Mouse (Mus musculus) adrenal gland, postnatal 10 days (tissue): ENCODE results near the gene Phrf1. TPM values are rescaled to one million over a fixed set of nuclear protein-coding genes. Genes with fewer than 3 reads are reported as not detected.
A peak's percentile ranks its signal among the peaks of the same experiment; 100 is the strongest.

Source experiments
- DNase-seq: peaks from one replicate; pipeline ENCODE4 v3.0.0; 2021; ENCODE audit warnings: mixed read lengths
- microRNA-seq: library from miRNA; unstranded; fragments of <30 nt; microRNA quantifications from one replicate; pipeline ENCODE4 v1.2.0, GENCODE M21; 2021
- total RNA-seq, 2 experiments: library from RNA; stranded (reverse); gene quantifications; 2 replicates each; pipeline ENCODE4 v1.2.3; 2021

The Phrf1 gene
- total RNA-seq, 2 experiments from 2014 or later = 69.9 to 75.3 TPM

DNA sequence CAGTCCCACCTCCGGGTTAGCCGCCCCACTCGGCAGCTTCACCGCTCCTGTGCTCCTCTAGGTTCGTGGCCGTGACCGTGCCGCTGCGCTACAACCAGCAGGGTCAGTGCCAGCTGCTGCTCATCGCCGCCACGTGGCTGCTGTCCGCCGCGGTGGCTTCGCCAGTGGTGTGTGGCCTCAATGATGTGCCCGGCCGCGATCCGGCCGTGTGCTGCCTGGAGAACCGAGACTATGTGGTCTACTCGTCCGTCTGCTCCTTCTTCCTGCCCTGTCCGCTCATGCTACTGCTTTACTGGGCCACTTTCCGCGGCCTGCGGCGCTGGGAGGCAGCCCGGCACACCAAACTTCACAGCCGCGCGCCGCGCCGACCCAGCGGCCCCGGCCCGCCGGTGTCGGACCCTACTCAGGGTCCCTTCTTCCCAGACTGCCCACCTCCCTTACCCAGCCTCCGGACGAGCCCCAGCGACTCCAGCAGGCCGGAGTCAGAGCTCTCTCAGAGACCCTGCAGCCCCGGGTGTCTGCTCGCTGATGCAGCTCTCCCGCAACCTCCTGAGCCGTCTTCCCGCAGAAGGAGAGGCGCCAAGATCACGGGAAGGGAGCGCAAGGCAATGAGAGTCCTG, 65.4 kb downstream of the Phrf1 start:
- peak; percentile 61 for DNase-seq

DNA sequence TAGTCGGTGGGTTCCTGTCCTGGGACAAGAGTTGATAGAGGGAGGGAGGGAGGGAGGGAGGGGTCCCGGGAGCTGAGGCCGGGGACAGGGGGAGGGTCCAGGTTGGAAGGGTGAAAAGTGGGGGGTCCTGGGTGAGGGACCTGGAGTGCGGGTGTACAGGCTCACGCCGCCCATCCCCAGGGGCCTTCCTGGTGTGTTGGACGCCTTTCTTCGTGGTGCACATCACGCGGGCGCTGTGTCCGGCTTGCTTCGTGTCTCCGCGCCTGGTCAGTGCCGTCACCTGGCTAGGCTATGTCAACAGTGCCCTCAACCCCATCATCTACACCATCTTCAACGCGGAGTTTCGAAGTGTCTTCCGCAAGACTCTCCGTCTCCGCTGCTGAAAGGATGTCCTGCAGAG, 65.9 kb downstream of the Phrf1 start:
- DNase-seq = no peak

DNA sequence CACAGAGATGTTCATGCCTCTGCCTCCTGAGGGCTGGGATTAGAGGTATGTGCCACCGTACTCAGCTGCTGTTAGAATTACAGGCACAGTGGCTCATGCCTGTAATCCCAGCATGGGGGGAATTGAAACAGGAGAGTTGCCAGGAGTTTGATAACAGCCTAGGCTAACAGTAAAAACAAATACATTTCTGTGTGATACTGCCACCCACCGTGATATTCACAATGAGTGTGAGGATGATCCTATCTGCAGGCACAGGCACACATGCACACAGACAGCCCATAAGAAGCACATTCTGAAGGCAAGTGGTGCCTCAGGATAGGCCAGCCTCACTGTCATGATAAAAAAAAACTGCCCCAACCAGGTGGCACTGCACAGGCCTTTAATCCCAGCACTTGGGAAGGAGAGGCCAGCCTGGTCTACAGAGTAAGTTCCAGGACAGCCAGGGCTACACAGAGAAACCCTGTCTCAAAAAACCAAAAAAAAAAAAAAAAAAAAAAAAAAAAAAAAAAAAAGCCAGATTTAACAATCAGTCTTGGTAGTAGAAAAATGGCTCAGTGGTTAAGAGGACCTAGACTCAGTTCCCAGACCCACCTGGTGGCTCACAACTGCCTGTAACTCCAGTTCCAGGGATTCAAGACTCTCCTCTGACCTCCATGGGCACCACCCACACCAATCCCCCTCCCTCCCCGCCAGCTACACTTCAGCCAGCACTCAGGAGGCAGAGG, 69.5 kb downstream of the Phrf1 start:
- DNase-seq = no peak

DNA sequence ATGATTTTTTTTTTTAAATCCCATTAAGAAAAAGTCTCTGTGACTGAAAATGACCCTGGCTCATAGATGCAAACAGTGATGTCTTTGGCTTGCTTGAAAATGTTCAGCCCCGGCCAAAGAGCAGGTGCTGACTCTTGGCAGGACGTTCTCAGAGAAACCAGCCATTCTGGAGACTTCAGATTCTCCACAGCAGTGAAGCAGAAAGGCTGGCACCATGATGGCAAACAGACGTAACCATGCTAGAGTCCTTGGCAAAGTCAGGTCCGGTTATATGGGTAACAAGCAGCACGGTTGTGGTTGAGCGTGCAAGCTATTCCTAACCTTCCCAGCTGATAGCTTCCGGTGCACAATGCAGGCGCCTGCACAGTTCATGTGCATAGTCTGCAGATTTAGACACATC, 70.6 kb downstream of the Phrf1 start:
- DNase-seq = no peak

DNA sequence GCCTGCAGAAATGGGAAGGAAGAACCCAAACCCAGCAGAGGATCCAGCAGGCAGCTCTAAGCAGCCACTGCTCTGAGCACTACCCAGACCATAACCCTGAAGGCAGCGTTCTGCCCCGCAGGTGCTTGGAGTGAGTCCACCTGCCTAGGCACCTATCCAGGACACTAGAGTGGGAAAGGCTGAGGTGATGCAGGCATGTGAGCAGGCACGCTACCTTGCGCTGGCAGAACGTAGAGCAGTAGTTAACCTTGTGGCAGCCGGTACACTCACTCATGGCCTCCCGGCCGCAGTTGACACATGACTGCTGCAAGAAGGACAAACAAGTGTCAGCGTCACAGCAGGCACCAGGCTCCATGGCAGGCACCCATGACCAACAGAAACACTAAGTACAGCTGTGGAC, 72.8 kb downstream of the Phrf1 start:
- DNase-seq = peak; percentile 45

DNA sequence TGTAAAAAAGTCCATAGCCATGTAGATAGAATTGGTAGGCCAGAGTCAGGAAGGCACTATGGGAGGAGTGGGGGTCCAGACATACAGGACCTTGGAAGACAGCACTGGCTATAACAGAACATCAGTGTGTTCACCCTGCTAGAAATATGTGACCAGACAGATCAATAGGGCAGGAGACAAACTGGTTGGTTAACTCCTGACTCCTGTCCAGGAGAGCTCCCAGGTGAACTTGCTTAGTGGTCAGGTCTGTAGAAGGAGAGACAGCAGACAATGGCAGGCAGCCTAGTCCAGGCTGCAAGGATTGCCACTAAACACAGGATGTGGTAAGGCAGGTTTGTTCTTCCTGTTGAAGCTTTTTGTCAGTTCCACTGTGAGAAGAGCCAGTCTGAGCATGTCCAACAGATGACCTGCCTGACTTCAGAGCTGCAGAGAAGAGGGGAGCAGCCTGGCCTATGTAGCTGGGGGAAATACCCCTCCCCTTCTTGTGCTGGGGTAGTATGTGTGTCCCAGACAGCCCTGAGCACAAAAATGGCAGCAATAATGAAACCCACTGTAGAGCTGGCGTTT, 74.2 kb downstream of the Phrf1 start:
- DNase-seq = no peak

DNA sequence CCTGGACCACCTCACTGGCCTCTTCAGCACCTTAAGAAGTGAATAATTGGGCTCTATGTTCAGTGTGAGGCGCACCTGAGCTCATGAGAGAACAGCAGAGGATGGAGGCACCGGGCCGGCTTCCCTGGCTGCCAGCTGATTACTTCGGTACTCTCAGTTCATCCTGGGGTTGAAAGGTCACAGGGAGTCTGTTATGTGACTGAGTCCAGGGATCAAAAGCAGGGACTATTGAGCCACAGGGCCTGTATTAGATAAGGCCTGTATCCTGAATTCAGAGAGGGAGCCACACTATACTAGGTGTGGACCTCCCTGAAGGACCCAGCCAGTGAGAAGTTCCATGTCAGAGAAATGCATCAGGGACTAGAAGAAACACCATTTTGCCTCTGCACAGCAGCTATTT, 76.0 kb downstream of the Phrf1 start:
- no peak for DNase-seq

Small RNAs within 50 kb of the gene (microRNA-seq; reads per million reads assigned to microRNA genes)
- 437 reads per million, percentile 64 among the genes with 10 or more reads in this experiment for gene Mir210

Other genes starting within 250 kb of the Phrf1 start
- gene Ifitm3, start 218.0 kb upstream of the Phrf1 start, total RNA-seq = 100 to 1,000 TPM; 131 to 136 TPM
- gene Ifitm6, start 210.9 kb upstream of the Phrf1 start, total RNA-seq = 1 to 10 TPM; 1.7 to 3.2 TPM
- not detected for gene Gm17387, start 199.7 kb upstream of the Phrf1 start, total RNA-seq
- 1 to 10 TPM; 2.0 to 5.1 TPM for gene B4galnt4, start 167.7 kb upstream of the Phrf1 start, total RNA-seq
- gene Pkp3, start 150.6 kb upstream of the Phrf1 start, total RNA-seq = 1 to 10 TPM in 1 of 2 experiments, under 1 TPM in 1; 0.94 to 1.5 TPM
- 10 to 100 TPM in 1 of 2 experiments, 1 to 10 TPM in 1; 8.3 to 10.6 TPM for gene Sigirr, start 128.2 kb upstream of the Phrf1 start, total RNA-seq
- under 1 TPM; 0.33 to 0.42 TPM for gene Ano9, start 111.0 kb upstream of the Phrf1 start, total RNA-seq
- gene Ptdss2, start 106.4 kb upstream of the Phrf1 start, total RNA-seq = 10 to 100 TPM; 51.0 to 57.2 TPM
- 100 to 1,000 TPM; 150 to 155 TPM for gene Rnh1, start 55.9 kb upstream of the Phrf1 start, total RNA-seq
- gene Hras, start 34.8 kb upstream of the Phrf1 start, total RNA-seq = 10 to 100 TPM; 87.8 to 91.9 TPM
- gene Lrrc56, start 34.6 kb upstream of the Phrf1 start, total RNA-seq = 1 to 10 TPM; 6.8 to 8.6 TPM
- gene Lmntd2, start 14.7 kb upstream of the Phrf1 start, total RNA-seq = under 1 TPM; 0.27 to 0.55 TPM
- 1 to 10 TPM; 6.5 to 7.8 TPM for gene Rassf7, start 12.9 kb upstream of the Phrf1 start, total RNA-seq
- 1 to 10 TPM; 3.7 to 4.8 TPM for gene Irf7, start 37.7 kb downstream of the Phrf1 start, total RNA-seq
- gene Cdhr5, start 48.0 kb downstream of the Phrf1 start, total RNA-seq = 1 to 10 TPM; 5.6 to 6.9 TPM
- gene Sct, start 50.3 kb downstream of the Phrf1 start, total RNA-seq = 1 to 10 TPM; 2.8 to 3.2 TPM
- under 1 TPM in 1 of 2 experiments, not detected in 1; 0.36 TPM for gene Drd4, start 63.2 kb downstream of the Phrf1 start, total RNA-seq
- gene Deaf1, start 98.9 kb downstream of the Phrf1 start, total RNA-seq = 10 to 100 TPM; 39.9 to 59.2 TPM
- 10 to 100 TPM; 22.1 to 31.6 TPM for gene Tmem80, start 99.0 kb downstream of the Phrf1 start, total RNA-seq
- gene Eps8l2, start 110.1 kb downstream of the Phrf1 start, total RNA-seq = 1 to 10 TPM; 4.6 to 7.1 TPM
- 100 to 1,000 TPM; 466 to 479 TPM for gene Taldo1, start 163.4 kb downstream of the Phrf1 start, total RNA-seq
- 10 to 100 TPM; 26.2 to 39.2 TPM for gene Gatd1, start 185.4 kb downstream of the Phrf1 start, total RNA-seq
- 1 to 10 TPM; 2.5 to 6.4 TPM for gene Cend1, start 200.7 kb downstream of the Phrf1 start, total RNA-seq
- 10 to 100 TPM; 60.2 to 74.3 TPM for gene Slc25a22, start 209.1 kb downstream of the Phrf1 start, total RNA-seq
- gene Pidd1, start 215.2 kb downstream of the Phrf1 start, total RNA-seq = 1 to 10 TPM; 2.4 to 7.3 TPM
- 1,000 to 10,000 TPM; 1,282 to 1,421 TPM for gene Rplp2, start 218.6 kb downstream of the Phrf1 start, total RNA-seq
- 1,000 to 10,000 TPM; 1,181 to 1,292 TPM for gene Pnpla2, start 226.4 kb downstream of the Phrf1 start, total RNA-seq
- gene Cracr2b, start 232.3 kb downstream of the Phrf1 start, total RNA-seq = 10 to 100 TPM; 16.8 to 19.6 TPM
- 100 to 1,000 TPM; 184 to 198 TPM for gene Cd151, start 238.6 kb downstream of the Phrf1 start, total RNA-seq
- gene Polr2l, start 246.3 kb downstream of the Phrf1 start, total RNA-seq = 10 to 100 TPM; 58.3 to 59.7 TPM
- gene Tspan4, start 246.5 kb downstream of the Phrf1 start, total RNA-seq = 10 to 100 TPM; 53.8 to 57.1 TPM